Mouse (Mus musculus): ENCODE data around the gene Rnasel.

GRCm38 (mm10) chr1:153703445-153703991, 45.7 kb upstream of the Rnasel start:
- no peak for TF ChIP-seq FLI1 (IDR thresholded peaks at IDR 0.05; ENCODE audit: low read length)
- no peak for TF ChIP-seq GATA1 (IDR thresholded peaks at IDR 0.05; ENCODE audit: borderline replicate concordance, low read length)

All from megakaryocyte, embryonic 14.5 days (primary cell).